Mouse (Mus musculus) bone marrow, adult 2 months (tissue): ENCODE measurements at regions not wholly inside any gene's neighbourhood (a gene's known extent, or its start where the extent isn't known, plus 50 kb on each side); places are given as distances from the start of the nearest gene placed in this dataset.

ENCODE experiments used
- CTCF ChIP-seq: fragments of 200-500 bp; IDR thresholded peaks from 2 replicates; pipeline ENCODE4 v1.5.1; 2011; ENCODE audit warnings: low read length, control low read depth; ENCODE audit not compliant: control insufficient read depth, insufficient read depth
- POLR2A ChIP-seq: fragments of 200-500 bp; IDR thresholded peaks from 2 replicates; pipeline ENCODE4 v1.6.1; 2011; ENCODE audit warnings: low read depth, mild to moderate bottlenecking, control low read depth, low read length, borderline replicate concordance; ENCODE audit not compliant: control insufficient read depth

DNA sequence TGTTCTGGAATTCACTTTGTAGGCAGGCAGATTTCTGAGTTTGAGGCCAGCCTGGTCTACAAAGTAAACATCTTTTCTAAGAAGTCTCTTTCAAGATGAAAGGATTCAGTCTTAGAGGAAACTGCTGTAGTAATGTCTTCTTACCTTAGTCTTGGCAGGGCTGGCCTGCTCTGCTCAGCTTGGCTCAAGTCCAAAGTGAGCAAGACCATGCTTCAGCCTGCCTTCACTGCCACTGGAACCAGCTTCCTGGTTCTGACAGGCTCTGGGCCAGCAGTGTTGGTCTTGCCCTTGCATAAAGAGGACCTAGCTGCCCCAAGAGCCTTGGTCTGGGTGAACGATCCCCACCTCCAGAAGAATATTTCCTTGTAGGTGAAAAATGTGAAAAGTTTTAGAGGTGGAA is 65.9 kb upstream of the Tab2 start:
- no peak for TF ChIP-seq CTCF
- no peak for TF ChIP-seq POLR2A
